Mouse (Mus musculus): Measurements from ENCODE around the gene Gm266.

The Gm266 gene

DNA sequence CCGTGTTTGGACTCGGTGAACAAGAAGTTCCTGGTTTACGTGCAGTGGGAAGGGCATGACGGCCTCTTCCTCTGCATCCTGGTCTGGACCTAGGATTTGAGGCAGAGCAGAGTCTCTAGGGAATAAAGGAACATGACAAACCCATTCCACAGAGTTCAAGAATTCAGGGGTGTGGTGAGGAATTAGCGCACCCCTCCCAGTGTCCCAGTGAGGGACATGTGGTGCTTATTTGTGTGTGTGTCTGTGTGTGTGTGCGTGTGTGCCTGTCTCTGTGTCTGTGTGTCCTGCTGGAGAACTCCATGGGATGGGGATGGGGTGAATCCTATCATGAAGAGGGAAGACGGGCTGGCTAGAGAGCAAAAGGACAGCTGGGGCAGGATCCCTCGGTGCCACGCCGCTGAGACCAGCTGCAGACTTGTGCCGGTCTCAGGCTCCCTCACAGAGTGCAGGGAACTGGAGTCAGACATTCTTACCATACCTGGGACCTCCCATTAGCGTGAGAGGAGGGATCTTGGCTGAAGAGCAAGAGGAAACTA, 30.2 kb downstream of the Gm266 start:
- in situ Hi-C loops (cut with MboI; ENCODE audit: low sequenced_read_pairs): no loop called here

DNA sequence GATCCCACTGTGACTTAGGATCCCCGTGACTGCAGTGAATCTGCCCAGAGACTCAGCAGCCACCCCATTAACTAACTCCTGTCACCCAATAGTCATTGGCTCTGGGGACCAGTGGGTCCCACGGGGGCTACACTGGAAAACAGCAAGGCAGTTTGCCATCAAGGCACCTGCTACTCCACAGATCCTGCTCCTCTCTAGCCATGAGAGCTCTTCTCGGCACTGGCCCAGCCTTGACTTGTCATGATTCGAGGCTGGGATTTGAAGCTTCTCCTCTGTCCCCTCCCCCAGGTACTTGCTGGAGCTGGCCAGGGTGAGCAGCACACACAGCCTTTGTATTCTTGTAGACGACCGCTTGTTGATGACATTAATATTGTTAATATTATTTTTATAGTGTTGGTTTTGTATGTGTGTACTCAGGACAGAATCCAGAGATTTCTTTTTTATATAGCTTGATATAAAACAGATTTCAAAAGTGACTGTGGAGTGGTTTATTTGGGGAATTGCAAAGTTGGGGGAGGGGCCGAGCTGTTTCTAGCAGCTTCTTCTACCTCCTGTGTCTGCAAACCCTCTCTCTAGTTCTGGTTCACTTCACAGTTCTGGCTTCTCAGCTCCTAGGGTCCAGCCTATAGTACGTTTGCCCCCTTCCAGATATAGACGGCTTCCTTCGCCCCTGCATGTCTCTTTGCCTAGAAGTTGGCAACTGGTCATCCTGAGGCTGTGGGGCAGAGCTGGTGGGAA, 30.9 kb downstream of the Gm266 start:
- in situ Hi-C loops (cut with MboI; ENCODE audit: low sequenced_read_pairs): no loop called here

DNA sequence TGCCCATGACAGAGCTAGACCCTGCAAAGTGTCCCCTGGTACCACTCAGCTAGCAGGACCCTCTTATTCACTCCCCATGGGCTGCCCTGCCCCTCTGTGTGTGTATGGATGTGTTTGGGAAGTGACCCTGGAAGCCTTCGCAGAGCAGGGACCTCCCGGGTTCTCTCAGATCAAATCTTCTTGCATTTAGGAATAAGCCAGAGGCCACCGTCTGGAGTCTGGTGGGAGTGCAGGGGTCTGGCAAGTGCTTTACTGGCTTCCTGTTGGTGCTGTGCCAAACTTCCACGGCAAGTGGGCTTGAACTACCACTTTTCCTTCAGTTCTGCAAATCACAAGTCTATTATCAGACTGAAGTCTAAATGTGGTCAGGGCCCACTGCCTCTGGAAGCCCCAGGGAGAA, 31.6 kb downstream of the Gm266 start:
- in situ Hi-C loops (cut with MboI; ENCODE audit: low sequenced_read_pairs): no loop called here

DNA sequence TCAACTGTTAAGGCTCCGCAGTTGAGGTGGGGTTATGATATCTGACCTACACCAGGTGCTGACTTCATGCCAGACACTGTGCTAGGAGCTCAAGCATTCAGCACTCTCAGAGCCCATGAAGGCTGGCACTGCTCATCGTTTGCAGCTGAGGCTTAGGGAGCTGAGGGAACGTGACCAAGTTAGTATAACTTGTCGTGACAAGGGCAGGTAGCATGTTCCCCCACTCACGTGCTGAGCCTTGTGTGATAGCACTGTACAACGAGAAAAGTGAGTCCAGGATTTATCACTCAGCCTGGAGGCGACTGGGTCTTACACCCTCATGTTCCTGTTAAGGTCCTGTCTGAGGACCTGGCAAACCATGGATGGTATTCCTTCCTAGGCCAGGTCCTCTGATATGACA, 34.1 kb downstream of the Gm266 start:
- in situ Hi-C loops (cut with MboI; ENCODE audit: low sequenced_read_pairs): no loop called here

DNA sequence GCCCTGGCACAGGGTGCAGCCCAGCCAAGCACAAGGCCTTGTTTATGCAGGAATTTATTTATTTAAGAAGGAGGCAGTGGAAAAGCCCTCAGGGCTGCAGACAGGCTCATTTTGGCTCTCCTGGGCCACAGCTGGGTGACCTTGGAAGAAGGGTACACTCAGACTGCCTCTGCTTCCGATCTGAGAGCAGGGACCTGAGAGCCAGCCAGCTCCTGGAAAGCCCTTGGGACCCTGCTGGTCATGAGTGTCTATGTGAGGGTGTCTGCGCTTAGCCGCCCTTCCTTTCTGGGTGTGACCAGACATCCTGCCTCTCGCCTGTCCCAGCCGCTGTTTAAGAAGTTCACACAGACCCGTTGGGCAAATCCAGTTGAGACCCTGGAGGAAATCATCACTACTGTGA, 35.3 kb downstream of the Gm266 start:
- in situ Hi-C loops (cut with MboI; ENCODE audit: low sequenced_read_pairs): no loop called here

DNA sequence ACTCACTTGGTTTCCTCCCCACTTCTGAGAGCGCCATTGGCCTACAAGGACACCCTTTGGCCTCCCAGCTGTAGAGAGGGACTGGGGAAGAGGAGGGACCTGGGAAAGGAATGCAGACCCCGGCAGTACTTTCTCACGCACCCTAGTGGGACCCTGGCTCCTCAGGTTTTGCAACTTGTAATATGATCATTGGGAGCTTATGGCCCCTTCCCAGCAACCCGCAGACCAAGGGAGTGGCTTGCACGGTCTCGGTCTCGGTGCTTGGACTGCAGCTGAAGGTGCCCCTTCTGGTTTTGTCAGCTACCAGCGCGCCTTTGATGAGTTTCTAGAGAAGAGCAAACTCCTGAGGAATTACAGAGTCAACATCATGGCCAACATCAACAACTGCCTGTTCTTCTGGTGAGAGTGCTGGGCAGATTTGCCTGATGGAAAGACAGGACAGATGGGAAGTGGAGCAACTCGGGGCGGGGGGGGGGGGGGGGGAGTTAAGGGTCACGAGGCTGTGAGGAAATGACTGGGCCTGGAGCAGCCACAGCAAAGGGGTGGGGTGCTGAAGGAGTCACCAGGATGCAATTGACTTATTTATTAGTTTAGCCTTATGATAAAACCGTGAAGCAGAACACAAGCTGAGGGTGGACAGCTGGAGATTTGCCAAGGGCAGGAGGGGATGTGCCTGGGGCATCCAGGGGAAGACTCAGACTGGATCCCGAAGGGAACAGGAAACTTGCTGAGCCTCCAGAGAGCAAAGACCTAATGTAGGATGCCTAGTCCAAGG, 36.5 kb downstream of the Gm266 start:
- in situ Hi-C loops (cut with MboI; ENCODE audit: low sequenced_read_pairs): no loop called here

DNA sequence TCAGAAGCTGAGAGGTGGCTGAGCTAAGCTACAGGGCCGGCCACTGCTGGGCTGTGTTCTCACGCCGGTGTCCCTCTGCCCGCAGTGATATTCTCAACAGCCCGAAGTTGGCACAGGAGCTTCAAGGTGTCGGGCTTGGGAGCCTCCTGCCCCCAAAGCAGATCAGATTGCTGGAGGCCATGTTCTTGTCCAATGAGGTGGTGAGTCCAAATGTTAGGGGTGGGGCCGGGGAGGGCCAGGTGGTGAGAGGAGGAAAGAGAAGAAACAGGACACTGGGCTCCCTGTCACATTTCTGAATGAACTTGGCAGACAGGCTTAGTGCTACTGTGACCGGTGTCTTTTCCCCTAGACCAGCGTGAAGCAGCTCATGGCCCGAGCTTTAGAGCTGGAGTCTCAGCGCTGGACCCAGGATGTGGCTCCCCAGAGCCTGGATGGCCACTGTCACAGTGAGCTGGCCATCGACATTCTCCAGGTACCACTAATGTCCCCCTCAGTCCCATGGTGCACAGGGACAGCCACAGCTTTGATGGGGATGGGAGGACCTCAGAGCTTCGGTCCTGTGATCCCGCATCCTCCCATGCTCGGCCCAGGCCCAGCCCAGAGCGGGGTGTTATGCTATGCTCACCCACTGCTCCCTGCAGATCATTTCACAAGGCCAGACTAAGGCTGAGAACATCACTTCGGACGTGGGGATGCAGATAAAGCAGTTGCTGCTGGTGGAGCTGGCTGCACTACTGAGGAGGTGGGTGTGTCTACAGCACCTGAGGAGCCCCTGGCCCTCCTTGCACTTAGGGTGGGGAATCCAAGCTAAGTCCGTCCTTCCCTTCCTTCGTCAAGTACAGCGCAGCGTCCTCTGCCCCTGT, 37.5 kb downstream of the Gm266 start:
- in situ Hi-C loops (cut with MboI; ENCODE audit: low sequenced_read_pairs): no loop called here

DNA sequence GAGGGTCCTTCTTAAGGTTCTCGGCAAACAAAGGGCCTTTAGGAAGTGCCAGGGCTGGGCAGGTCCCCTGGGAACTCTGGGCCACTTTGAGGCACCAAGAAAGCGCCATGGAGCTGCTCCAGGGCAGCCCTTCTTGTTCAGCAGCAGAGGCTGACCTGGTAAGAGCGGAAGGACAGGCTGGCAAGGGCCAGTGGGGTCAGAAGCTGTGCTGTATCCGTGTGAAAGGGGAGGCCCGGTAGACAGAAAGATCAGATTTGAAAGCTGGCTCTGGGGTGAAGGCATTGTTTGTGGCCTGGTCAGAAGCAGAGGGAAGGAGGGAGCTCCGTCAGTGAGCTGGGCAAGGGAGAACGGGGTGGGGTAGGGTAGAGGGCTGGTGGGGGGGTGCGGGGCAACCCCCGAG, 38.3 kb downstream of the Gm266 start:
- in situ Hi-C loops (cut with MboI; ENCODE audit: low sequenced_read_pairs): no loop called here

DNA sequence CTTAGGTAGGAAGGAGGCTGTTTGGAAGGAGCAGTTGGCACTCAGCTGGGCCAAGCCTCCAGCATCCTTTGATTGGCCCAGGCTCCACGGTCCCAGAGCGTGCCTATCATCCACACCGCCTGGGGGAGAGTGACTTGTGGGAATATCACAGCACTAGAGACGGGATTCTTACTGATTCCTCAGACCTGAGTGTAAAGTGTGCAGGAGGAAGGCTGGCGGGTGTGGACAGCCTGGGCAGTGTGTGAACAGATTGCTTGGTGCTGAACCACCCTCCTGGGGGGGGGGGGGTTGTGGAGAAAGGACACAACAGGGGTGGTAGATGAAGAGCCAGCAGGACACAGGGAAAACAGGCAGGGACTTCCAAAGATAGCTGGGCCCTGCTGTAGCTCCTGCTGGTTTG, 38.9 kb downstream of the Gm266 start:
- in situ Hi-C loops (cut with MboI; ENCODE audit: low sequenced_read_pairs): no loop called here

DNA sequence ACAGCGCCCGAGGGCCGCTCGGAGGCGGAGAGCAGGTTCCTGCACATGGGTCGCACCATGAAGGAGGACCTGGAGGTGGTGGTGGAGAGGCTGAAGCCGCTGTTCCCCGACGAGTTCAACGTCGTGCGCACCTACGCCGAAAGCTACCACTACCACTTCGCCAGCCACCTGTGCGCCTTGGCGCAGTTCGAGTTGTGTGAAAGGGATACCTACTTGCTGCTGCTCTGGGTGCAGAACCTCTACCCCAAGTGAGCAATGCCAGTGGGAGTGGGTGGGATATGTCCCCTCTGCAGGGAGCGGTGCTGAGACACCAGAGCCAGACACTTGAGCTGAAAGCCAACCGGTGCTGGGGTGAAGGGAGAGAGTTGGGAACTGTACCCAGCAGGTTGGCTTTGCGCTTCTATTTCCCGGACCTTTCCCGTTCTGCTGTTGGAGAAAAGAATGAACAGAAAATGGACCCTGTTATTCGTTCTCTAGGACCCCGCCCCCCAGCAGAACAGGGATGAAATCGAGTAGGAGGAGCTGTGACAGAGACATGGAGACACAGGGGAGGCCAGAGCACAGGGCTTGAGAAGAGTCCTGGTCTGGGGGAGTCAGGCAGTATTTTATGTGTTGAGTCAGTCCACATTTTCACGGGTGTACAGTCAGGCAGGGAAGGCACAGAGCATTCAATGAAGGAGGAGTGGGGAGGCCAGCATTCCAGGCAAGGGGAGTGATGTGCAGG, 39.6 kb downstream of the Gm266 start:
- in situ Hi-C loops (cut with MboI; ENCODE audit: low sequenced_read_pairs): no loop called here

DNA sequence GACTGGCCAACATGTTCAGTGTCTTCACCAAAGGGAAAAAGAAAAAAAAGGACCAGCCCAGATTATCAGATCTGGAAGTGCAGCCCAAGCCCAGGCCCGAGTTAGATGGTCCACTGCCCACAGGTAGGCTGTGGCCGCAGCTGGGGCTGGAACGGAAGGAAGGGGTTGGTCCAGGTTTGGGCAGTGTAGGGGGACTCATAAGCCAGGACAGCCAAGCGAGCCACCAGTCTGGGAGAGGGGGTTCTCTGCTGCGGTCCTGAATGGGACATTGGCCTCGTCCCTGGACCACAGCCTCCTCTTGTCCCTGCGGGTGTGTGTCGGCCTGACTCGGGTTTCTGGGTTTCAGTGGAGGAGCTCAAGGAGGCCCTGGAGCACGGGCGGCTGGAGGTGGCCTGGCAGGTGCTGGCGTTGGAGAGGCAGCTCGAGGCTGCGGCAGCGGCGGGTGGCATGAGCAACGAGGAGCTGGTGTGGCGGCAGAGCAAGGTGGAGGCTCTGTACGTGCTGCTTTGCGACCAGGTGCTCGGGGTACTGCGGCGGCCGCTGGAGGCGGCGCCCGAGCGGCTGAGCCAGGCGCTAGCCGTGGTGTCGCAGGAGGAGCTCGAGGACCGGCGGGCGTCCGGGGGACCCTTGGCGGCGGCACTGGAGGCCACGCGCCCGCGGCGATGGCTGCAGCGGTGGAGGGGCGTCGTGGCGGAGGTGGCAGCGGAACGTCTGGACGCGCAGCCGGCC, 40.3 kb downstream of the Gm266 start:
- in situ Hi-C loops (cut with MboI; ENCODE audit: low sequenced_read_pairs): no loop called here

DNA sequence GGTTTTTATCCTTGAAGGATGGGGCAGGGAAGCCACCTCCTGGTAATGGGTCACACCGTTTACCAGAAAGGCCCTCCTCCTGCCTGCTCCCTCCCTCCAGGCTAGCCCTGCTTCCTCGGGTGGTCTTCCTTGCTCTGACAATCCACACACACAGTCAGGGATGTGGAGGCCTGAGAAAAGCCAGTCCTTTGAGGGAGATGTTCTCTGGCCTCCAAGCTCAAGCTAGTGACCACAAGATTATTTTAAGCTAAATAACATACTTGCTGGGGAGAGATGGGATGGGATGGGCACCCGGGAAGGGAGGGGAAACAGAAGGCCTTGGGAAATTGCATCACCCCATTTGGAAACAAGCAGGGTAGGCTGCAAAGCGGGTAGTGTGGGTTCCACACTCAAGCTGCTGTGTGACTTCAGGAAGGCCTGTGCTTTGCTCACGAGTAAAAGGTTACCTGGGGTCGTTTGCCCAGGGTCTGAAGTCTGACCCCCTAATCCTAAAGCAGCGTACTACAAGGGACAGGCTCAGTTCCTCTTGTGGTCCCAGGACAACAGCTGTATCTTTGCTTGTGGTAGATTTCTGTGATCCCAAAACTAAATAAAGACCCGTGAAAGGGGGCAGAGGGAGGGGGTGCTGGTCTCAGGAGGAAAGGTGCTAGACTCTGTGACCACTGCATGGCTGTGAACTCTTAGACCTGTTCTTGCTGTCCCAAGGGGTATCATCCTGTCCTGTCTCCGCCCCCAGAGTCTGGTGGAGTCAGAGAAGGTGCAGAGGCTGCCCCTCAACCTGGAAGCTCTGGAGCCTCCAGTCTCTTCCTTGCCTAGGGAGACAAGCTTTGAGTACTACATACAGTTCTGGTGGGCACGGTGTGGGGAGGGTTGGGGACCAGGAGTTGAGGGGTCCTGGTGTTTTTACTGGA, 41.4 kb downstream of the Gm266 start:
- in situ Hi-C loops (cut with MboI; ENCODE audit: low sequenced_read_pairs): no loop called here

DNA sequence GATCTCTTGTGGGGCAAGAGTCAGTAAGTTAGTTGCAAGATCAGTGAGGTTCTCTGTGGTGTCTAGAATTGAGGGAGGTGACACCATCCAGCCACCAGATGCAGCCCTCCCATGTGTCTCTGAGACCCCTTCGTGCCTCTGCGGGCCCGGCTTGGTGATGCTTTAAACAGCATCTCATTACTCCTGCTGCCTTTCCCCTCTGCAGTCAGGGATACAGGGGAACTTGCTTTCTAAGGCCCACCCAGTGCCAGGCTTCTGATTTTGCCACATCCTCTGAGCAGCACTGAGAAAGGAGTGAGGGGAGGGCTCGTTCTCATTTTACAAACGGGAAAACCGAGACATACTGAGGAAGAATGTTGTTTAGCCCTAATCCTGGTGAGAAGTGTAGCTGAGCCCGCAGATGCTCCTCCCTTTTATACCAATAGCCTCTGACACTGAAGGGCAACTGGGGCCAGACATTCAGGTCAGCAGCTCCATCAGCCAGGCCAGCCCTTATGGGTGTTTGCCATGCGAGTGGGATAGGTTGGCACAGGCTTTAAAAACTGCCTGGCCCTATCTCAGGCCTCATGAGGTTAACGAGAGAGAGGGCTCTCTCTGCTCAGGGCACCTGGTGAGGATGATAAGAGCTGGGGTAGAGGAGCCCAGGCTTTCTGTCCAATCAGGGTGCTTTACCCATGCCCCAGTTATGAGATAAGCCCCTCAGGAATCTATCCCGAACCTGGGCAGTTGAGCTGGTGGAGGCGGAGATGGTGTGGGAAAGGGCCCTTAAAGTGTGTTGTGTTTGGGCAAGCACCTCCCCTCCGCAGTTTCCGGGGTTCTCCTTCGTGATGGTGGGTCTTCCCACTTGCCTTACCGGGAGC, 42.4 kb downstream of the Gm266 start:
- in situ Hi-C loops (cut with MboI; ENCODE audit: low sequenced_read_pairs): no loop called here

DNA sequence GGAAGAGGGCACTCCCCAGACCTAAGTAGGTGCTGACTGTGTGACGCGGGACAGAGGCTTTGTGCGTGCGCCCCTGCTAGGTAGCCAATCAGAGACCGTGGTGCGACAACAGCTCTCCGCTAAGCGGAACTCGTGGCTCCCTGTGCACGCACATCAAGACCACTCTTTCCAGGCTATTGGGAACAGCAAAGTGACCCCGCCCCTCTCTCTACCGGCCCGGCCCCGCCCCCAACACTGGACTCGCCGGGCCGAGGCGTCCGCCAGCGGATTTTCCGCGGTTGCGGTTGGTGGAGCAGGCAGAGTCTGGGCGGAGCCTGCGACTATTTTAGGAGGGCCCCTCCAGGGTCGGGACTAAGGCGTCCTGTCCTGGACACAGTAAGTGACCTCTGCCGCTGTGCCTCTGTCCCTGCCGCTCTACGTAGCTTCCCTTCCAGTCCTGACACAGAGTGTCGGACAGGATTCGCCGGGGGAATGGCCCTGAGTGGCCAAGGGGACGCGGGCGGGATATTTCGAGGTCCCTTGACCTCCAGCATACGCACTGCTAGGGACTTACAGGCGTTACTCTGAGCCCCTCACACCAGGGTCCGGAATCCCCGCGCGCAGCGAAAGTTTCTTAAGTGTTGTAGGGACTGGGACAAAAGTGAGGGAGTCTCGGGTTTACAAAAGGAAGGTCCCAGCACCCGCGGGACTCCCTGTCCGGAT, 43.2 kb downstream of the Gm266 start, which contains the start of gene Tnfaip2:
Gene Tnfaip2 (plus strand): TSS at position 161 of the 702 bp plus-strand sequence.
- in situ Hi-C loops (cut with MboI; ENCODE audit: low sequenced_read_pairs): no loop called here

DNA sequence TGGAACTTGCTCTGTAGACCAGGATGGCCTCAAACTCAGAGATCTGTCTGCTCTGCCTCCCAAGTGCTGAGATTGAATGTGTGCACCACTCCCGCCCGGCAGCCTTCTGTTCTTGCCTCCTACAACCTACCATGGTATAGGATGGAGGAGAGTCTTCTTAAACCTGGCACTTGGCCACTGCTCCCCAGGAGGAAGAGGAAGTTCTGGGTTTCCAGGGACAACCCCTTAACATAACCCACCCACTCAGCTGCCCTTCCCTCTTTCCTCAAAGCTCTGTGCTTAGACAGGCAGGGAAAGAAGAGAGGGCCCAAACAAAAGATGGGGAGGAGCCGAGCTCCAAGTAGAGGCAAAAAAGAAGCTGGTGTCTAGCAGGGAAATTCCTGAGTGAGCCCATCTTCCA, 44.1 kb downstream of the Gm266 start:
- in situ Hi-C loops (cut with MboI; ENCODE audit: low sequenced_read_pairs): no loop called here

DNA sequence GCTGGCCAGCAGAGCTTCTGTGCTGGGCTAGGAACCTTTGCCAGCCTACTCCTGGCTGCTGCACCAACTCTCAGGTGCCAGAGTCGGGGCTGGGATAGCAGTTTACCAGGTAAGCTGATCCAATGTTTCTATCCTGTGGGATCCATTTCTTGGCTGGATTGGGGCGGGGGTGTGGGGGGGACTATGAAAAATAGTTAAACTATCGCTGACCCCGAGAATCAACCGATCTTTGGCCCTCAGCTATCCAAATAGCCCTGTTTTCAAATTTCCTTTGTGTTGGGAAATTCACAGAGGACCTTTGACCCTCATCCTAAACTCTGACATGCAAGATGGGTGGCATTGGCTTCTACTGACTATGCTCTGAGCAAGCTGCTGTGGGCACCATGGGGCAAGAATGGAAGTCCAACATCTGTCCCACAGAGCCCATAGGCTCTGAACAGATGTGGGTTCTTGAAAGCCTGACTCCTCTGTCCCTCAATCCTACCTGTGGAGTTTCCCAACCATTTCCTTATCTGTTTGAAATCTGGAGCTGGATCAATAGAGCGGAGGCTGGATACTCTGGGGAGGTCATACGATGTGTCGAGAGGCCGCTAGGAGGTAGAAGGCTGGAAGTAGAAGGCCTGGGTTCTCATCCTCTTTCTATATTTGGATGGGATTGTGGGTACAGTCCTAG, 44.8 kb downstream of the Gm266 start:
- in situ Hi-C loops (cut with MboI; ENCODE audit: low sequenced_read_pairs): no loop called here

DNA sequence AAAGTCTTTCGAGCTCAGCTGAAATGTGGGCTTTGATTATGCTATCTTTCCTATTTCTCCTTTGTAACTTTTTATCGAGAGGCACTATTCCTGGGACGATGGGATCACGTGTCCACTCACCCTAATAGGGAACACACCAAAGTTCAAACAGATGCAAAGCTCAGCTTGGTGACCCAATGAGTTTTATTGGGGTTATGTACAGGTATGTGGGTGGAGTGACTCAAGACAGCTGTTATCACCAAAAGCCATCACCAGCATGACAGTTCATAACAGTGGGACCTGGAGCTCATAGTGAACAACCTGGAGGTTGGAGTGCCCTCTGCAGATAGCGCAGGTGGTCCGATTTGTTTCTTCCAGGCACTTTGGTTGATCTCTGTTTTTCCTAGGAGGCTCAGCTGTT, 46.8 kb downstream of the Gm266 start:
- in situ Hi-C loops (cut with MboI; ENCODE audit: low sequenced_read_pairs): no loop called here

All from CH12F3 (cell line).